Mouse (Mus musculus) spleen, adult 2 months (tissue): ENCODE measurements around the gene Gm884.

Experiments
- CTCF ChIP-seq: fragments of 200-500 bp; IDR thresholded peaks from 2 replicates; pipeline ENCODE4 v1.5.1; 2011; ENCODE audit warnings: mild to moderate bottlenecking, inconsistent platforms; ENCODE audit not compliant: insufficient read depth, insufficient read length, insufficient replicate concordance; ENCODE audit errors: extremely low read depth
- POLR2A ChIP-seq: fragments of 200-500 bp; IDR thresholded peaks from 2 replicates; pipeline ENCODE4 v1.6.1; 2011; ENCODE audit warnings: low read depth, low read length, inconsistent platforms

- TF ChIP-seq CTCF (no peak), POLR2A (no peak)
Measured at GRCm38 (mm10) chr11:103635481-103635880, 14.5 kb upstream of the Gm884 start.
